Mouse (Mus musculus): ENCODE data around the gene Plcxd3.

DNA sequence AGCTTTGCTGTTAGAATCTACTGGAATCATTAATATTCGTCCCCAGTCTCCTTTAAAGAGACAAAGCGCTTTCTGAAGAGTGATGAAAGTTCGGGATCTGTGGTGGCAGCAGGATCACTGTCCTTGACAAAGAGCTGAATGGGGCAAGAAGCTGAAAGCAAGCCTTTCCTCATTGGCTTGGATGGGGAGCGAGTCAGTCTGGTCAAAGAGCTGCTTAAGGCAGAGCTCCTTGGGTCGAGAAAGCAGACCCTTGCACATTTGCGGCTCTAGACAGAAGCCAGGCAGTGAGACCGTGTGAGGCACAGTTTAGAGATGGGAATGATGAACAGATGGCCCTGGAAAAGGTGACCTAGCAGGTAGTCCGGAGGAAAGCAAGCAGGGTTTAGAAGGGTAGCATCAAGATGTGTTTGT, 935 bp downstream of the Plcxd3 start:
- TF ChIP-seq CHD2 (IDR thresholded peaks at IDR 0.05; ENCODE audit: low read depth, low read length) (no peak), ZNF384 (IDR thresholded peaks at IDR 0.05; ENCODE audit: low read depth, low read length) (no peak), MAFK (IDR thresholded peaks at IDR 0.05; ENCODE audit: insufficient read depth, low read depth, low read length) (no peak), HCFC1 (IDR thresholded peaks at IDR 0.05; ENCODE audit: borderline replicate concordance, insufficient read depth, low read length) (no peak)
